12 mouse cellular contexts compared by ENCODE assay signal in the genomic region with DNA sequence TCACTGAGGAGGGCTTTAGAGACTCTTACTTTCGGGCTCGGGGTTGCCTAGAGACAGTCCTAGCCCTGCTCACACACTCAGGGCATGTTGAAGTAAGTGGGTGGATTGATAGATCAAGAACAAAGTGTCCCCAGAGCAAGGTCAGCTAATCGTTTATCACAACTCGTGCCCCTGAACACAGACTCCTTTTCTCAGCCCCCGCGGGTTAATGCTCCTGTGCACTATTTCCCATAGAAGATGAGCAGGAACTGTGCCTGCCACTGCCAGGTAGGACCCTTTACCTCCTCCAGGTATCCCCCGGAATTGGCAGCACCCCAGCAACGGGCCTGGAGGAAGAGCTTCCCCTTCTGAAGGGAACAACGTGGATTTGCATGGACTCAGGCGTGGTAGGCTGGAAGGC.
"Had no signal": no experiment of that assay in that cellular context is flagged by ENCODE, and none has a peak within 500 bp of the region (broad histone marks: within the 10 kb centered on the region; RNA-seq: fewer than 3 reads in every experiment).

No protein-coding gene starts in this region.

- H3K27ac ChIP-seq: limb, embryonic 12.5 days; liver, embryonic 14.5 days; midbrain, embryonic 12.5 days; neural tube, embryonic 13.5 days had no signal

- ATAC-seq: midbrain, embryonic 16.5 days had no signal

- H3K27me3 ChIP-seq: neural tube, embryonic 13.5 days had no signal

- DNase-seq: kidney, adult 8-10 months; kidney, postnatal 25 days; liver; lung, adult 18-20 months; retina, postnatal 1 day; thymus, adult 18-20 months; thymus, postnatal 14 days had no signal

- H3K9me3 ChIP-seq: limb, embryonic 12.5 days; midbrain, embryonic 12.5 days; neural tube, embryonic 13.5 days had no signal

- H3K9ac ChIP-seq: limb, embryonic 12.5 days; liver, embryonic 14.5 days; midbrain, embryonic 12.5 days; neural tube, embryonic 13.5 days had no signal

- H3K4me2 ChIP-seq: midbrain, embryonic 12.5 days had no signal

- H3K36me3 ChIP-seq: limb, embryonic 12.5 days; midbrain, embryonic 12.5 days; neural tube, embryonic 13.5 days had no signal

- H3K4me3 ChIP-seq: limb, embryonic 12.5 days; midbrain, embryonic 12.5 days; neural tube, embryonic 13.5 days had no signal
